Mouse (Mus musculus) bone marrow macrophage, adult 2 months (primary cell): ENCODE data around the gene Pde4d. TPM values are rescaled to one million over a fixed set of nuclear protein-coding genes. Genes with fewer than 3 reads are reported as not detected.
A peak's percentile ranks its signal among the peaks of the same experiment; 100 is the strongest.

Source experiments
- H3K27ac ChIP-seq: 2 replicates; pipeline ENCODE4 v1.5.1; 2012; ENCODE audit warnings: low read depth, low read length; ENCODE audit not compliant: insufficient read depth
- H3K4me1 ChIP-seq: 2 replicates; pipeline ENCODE4 v1.6.1; 2012; ENCODE audit warnings: low read length; ENCODE audit not compliant: control insufficient read depth, insufficient read depth
- H3K4me3 ChIP-seq: 2 replicates; pipeline ENCODE4 v1.5.1; 2012; ENCODE audit warnings: mild to moderate bottlenecking, low read length, moderate library complexity; ENCODE audit not compliant: insufficient read depth
- CTCF ChIP-seq: IDR thresholded peaks from 2 replicates; pipeline ENCODE4 v1.5.1; 2012; ENCODE audit warnings: low read depth, mild to moderate bottlenecking, low read length, moderate library complexity
- POLR2A ChIP-seq: IDR thresholded peaks from 2 replicates; pipeline ENCODE4 v1.6.1; 2012; ENCODE audit warnings: mild to moderate bottlenecking, low read depth, low read length, borderline replicate concordance
- polyA plus RNA-seq: library from polyadenylated mRNA; stranded (reverse); fragments of >200 nt; gene quantifications from 2 replicates; pipeline ENCODE4 v1.2.4, GENCODE M21; 2012; ENCODE audit not compliant: missing spikeins, insufficient read depth, insufficient read length

The Pde4d gene
- polyA plus RNA-seq, 1 experiment, result 1.8 TPM

GRCm38 (mm10) chr13:109609106-109609804 is 1159.5 kb downstream of the Pde4d start:
- H3K27ac ChIP-seq, result no peak overlapping the region
- no peak overlapping the region for H3K4me3 ChIP-seq
- TF ChIP-seq CTCF (no peak), POLR2A (no peak)
- H3K4me1 ChIP-seq, result peaks cover 12% of the 10 kb centered on the region

DNA sequence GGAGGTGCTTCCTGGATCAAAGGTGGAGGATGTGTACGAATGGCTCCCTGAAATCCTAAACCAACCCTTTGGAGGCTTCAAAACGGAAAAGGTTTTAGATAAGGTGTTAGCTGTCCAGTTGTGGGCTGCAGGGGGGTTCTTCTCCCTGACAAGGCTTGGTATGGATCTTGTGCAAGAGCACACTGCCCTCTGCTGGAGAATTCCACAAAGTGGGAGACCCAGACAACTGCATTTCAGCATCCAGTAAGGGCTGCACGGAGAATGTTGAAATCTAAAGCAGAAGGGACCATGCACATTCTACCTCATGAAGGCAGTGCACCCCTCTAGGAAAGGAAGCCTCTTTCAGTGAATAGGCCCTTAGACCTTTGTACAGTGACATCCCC is 1160.0 kb downstream of the Pde4d start:
- H3K4me1 ChIP-seq, result peaks cover 12% of the 10 kb centered on the region
- H3K4me3 ChIP-seq, result no peak overlapping the region
- H3K27ac ChIP-seq, result no peak overlapping the region
- TF ChIP-seq POLR2A (no peak), CTCF (peak; percentile 35; the same call in 1 of the 2 replicates)

- Histone ChIP-seq H3K4me1 (peaks cover 12% of the 10 kb centered on the region), H3K27ac (no peak overlapping the region), H3K4me3 (no peak overlapping the region)
- TF ChIP-seq CTCF (no peak), POLR2A (no peak)
Observed at GRCm38 (mm10) chr13:109610772-109611171, 1161.0 kb downstream of the Pde4d start.

- Histone ChIP-seq H3K27ac (no peak overlapping the region), H3K4me3 (no peak overlapping the region), H3K4me1 (peaks cover 12% of the 10 kb centered on the region)
- TF ChIP-seq POLR2A (no peak), CTCF (no peak)
Observed at GRCm38 (mm10) chr13:109615213-109615784, 1165.6 kb downstream of the Pde4d start.

DNA sequence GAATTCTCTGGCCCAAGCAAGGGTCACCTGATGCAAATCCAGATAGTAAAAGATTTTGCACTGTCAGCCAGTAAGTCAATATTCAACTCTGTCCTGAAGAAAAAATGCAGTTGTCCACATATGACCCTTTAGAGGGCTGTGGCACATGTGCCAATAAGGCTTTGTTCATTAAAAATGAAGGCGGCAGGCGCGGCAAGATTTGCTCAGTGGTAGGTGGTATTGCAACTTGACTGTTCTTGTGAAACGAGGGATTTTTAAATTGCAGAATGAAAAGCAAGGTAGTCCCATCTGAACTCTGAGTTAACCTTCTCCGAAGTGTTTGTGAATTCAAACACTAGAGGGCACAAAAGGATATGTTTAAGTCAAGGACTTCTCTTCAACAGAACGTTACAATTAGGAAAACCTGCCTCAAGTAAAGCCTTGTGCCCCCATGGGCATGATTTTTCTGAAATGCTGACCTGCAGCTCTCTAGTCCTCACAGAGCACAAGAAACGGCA is 1166.1 kb downstream of the Pde4d start:
- Histone ChIP-seq H3K27ac (no peak overlapping the region), H3K4me3 (no peak overlapping the region)
- TF ChIP-seq POLR2A (no peak), CTCF (no peak)

GRCm38 (mm10) chr13:109619158-109619657 is 1169.5 kb downstream of the Pde4d start:
- Histone ChIP-seq H3K4me3 (no peak overlapping the region), H3K27ac (no peak overlapping the region), H3K4me1 (no peaks in the 10 kb centered on the region)
- TF ChIP-seq CTCF (no peak), POLR2A (no peak)

More for the DNA sequence above, 1166.1 kb downstream of the Pde4d start:
- peaks cover 11% of the 10 kb centered on the region for H3K4me1 ChIP-seq

- TF ChIP-seq CTCF (no peak), POLR2A (no peak)
- Histone ChIP-seq H3K4me3 (no peak overlapping the region), H3K4me1 (peaks cover 9% of the 10 kb centered on the region), H3K27ac (no peak overlapping the region)
Observed at GRCm38 (mm10) chr13:109622207-109622606, 1172.5 kb downstream of the Pde4d start.

DNA sequence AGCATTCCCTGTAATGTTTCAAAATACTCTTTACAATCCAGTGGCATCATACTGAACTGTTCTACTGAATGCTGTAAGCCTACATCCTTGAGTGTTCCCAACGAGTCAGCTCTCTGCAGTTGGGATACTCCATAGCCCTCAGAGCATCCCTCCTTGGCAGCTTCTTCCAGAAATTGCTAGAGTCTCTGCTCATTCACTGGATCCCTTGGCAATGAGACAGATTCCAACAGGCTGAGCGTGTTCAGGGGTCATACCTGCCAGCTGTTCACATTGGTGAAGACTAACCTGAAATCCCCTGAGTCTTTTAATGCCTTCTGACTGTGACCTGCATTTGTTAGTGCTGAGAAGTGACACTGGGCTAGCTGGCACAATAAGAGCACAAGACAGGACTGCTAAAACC is 1173.5 kb downstream of the Pde4d start:
- H3K4me3 ChIP-seq, result no peak overlapping the region
- TF ChIP-seq POLR2A, result no peak
- TF ChIP-seq CTCF, result no peak
- H3K27ac ChIP-seq, result no peak overlapping the region
- peaks cover 9% of the 10 kb centered on the region for H3K4me1 ChIP-seq

DNA sequence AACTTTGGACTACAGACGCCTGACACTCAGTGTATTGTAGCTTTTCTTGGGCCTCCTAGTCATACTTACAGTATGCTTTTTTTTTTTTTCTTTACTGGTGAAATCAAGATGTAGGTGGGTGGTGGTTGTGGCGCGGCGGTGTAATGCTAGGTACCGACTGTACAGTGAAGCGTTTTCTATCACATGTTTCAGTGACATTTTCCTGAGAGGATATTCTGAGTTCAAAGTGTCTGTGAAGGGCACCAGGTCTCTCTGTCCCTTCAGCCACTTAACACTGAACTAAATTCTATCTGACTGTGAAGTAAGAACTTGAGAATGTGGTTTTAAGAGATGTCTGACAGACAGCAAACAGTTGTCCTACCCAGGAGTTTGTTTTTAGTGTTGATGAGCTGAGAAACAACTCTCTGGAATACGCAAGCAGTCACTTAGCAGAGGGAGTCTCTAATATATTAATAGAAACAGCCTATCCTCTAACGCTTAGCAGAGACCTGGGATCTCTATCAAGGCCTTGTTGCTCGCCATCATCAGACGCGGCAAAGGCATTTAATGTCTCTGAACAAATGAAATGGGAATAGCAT is 1175.1 kb downstream of the Pde4d start:
- H3K4me1 ChIP-seq, result peaks cover 9% of the 10 kb centered on the region
- H3K27ac ChIP-seq, result no peak overlapping the region
- TF ChIP-seq POLR2A (no peak), CTCF (no peak)
- no peak overlapping the region for H3K4me3 ChIP-seq
